Mouse (Mus musculus): ENCODE results near the gene Fbf1. TPM values are rescaled to one million over a fixed set of nuclear protein-coding genes. Genes with fewer than 3 reads are reported as not detected.
"Not testable (repeated sequence)": the region's sequence is repeated elsewhere in the genome, so short reads cannot be mapped to it uniquely, and the experiment has no call there.

Fbf1 gene
- polyA plus RNA-seq, 1 experiment from 2014 or later = 73.5 TPM

DNA sequence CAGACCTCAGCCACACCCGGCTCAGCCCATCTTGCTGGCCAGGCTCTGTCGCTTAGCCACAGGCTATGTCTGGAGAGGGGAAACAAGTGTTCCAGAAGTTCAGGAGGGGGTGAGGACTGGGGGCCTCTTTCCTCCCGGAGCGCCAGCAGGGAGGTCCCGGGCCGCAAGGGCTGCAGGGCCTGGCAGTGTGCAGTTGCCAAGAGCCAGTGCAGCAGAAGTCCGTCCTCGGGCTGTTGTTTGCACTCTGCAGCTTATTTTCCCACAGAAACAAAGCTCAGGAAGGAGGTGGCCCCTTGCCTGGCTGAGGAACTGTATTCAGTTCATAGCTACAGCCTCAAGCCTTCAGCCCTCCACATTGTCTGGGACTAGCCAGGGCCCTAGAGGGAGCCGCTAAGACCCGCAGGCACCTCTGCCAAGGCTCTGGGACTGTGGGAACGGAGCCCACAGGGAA, 66.0 kb downstream of the Fbf1 start:
- no peaks in the 10 kb centered on the region for H3K36me3 ChIP-seq
- H3K4me2 ChIP-seq (replicated peaks) = no peak overlapping the region
- peaks cover 28% of the 10 kb centered on the region for H3K4me1 ChIP-seq
- WGBS = 7% methylated on average over 11 of the region's 11 CpGs
- H3K9me3 ChIP-seq = no peaks in the 10 kb centered on the region
- no peak overlapping the region for H3K4me3 ChIP-seq
- peaks cover 16% of the 10 kb centered on the region for H3K27me3 ChIP-seq
- peak overlapping the region; percentile 80 for H3K27ac ChIP-seq (replicated peaks)
- ATAC-seq (replicated peaks) = peak; percentile 87
- H3K9ac ChIP-seq (replicated peaks) = no peak overlapping the region; the same call in 1 of the 2 replicates

DNA sequence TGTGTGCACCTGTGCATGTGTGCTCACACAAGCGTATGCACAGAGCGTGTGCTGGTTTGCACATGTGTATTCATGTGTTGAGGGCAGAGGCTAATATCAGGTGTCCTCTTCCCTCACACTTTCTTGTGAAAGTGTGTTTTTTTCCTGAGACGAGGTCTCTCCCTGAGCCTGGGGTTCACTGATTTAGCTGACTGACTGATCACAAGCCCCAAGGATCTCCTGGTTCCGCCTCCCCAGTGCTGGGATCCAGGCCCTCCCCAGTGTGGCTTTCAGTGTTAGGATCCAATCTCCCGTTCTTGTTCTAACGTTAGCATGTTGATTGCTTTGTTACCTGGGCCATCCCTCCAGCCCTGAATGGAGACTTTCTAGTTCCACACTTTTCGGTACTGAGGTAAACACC, 67.1 kb downstream of the Fbf1 start:
- no peak for ATAC-seq (replicated peaks)
- peaks cover 24% of the 10 kb centered on the region for H3K4me1 ChIP-seq
- WGBS = 83% methylated on average over 7 of the region's 7 CpGs
- no peaks in the 10 kb centered on the region for H3K36me3 ChIP-seq
- no peak overlapping the region for H3K4me2 ChIP-seq (replicated peaks)
- peak overlapping the region; percentile 80 for H3K27ac ChIP-seq (replicated peaks)
- H3K9ac ChIP-seq (replicated peaks) = no peak overlapping the region
- peaks cover 5% of the 10 kb centered on the region for H3K27me3 ChIP-seq
- no peak overlapping the region for H3K4me3 ChIP-seq
- H3K9me3 ChIP-seq = no peaks in the 10 kb centered on the region

DNA sequence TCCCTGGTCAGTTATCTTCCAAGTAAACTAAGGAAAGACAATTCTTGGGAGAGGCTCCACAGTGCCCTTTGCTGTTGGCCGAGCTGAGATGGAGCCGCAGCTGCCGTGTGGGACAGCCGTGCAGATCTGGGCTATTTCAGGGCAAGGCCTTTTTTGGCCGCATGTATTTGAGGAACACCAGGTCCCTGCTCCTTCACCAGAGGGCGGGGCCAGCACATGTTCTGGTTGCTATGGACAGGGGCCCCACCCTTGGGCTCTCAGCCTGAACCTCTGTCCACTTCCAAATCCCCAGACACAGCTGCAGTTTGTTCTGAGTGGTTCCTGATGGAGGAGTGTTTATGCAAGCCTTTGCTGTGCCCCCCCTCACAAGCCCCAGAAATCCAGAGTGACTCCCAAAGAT, 67.6 kb downstream of the Fbf1 start:
- H3K4me1 ChIP-seq = peaks cover 24% of the 10 kb centered on the region
- H3K27ac ChIP-seq (replicated peaks) = no peak overlapping the region
- no peaks in the 10 kb centered on the region for H3K36me3 ChIP-seq
- no peak overlapping the region for H3K9ac ChIP-seq (replicated peaks)
- H3K27me3 ChIP-seq = peaks cover under 1% of the 10 kb centered on the region; the same call in 1 of the 2 replicates
- no peak overlapping the region for H3K4me2 ChIP-seq (replicated peaks)
- H3K4me3 ChIP-seq = no peak overlapping the region
- WGBS = 85% methylated on average over 6 of the region's 6 CpGs
- no peaks in the 10 kb centered on the region for H3K9me3 ChIP-seq
- no peak for ATAC-seq (replicated peaks)

DNA sequence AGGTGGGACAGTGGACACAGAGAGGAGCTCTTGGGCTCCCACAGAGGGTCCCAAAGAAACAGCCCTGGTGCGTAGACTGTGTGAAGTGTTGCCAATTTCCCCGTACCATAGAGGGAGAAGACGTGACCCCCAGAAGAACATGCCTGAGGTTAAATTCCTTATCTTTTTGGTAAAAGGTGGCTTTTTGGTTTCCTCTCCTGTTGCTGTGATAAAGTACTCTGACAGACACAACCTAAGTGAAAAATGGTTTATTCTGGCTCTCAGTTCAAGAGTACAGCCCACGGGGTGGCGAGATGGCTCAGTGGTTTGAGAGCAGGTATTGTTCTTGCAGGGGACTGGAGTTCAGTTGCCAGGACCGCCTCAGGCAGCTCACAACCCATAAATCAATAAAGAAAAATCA, 68.5 kb downstream of the Fbf1 start:
- no peak overlapping the region for H3K4me2 ChIP-seq (replicated peaks)
- no peak for ATAC-seq (replicated peaks)
- H3K9me3 ChIP-seq = no peaks in the 10 kb centered on the region
- no peak overlapping the region for H3K4me3 ChIP-seq
- H3K4me1 ChIP-seq = peaks cover 22% of the 10 kb centered on the region
- no peaks in the 10 kb centered on the region for H3K27me3 ChIP-seq
- H3K9ac ChIP-seq (replicated peaks) = no peak overlapping the region
- H3K27ac ChIP-seq (replicated peaks) = no peak overlapping the region
- WGBS = 93% methylated on average over 6 of the region's 6 CpGs
- no peaks in the 10 kb centered on the region for H3K36me3 ChIP-seq

DNA sequence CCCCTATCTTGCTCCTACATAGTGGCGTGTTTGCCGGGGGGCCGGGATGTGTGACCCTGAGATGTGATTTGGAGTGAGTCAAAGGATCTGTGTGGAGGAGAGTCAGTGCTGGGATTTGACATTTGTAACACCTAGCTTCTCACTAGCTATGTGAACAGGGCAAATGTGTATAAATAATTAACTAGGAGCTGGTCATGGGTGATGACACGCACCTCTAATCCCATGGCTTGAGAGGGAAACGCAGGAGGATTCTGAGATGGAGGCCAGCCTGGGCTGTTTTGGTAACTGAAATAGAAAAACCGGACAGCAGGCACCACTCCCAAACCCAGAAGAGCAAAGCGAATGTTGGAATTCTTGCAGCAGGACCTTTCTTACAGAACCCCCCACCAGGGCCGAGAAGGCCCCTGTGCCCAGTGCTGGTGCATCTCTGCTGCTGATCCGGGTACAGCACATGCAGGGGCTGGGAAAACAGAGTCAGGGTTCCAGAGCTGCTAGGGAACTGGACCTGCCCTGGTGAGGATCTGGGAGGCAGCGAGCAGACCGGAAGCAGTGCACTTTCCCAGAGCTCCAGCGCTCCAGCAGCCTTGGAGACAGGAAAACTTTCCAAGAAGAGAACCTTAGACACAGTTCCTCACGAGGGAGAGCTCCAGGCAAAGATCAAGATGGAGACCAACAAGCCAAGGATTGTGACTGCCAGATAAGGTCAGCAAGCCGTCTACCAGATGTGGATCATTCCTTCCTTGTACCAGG, 69.1 kb downstream of the Fbf1 start:
- H3K4me1 ChIP-seq = peaks cover 17% of the 10 kb centered on the region
- no peaks in the 10 kb centered on the region for H3K9me3 ChIP-seq
- no peaks in the 10 kb centered on the region for H3K27me3 ChIP-seq
- H3K36me3 ChIP-seq = no peaks in the 10 kb centered on the region
- 83% methylated on average over 14 of the region's 14 CpGs for WGBS
- H3K4me2 ChIP-seq (replicated peaks) = no peak overlapping the region
- no peak overlapping the region for H3K4me3 ChIP-seq
- no peak overlapping the region for H3K27ac ChIP-seq (replicated peaks)
- no peak overlapping the region for H3K9ac ChIP-seq (replicated peaks)
- ATAC-seq (replicated peaks) = no peak

DNA sequence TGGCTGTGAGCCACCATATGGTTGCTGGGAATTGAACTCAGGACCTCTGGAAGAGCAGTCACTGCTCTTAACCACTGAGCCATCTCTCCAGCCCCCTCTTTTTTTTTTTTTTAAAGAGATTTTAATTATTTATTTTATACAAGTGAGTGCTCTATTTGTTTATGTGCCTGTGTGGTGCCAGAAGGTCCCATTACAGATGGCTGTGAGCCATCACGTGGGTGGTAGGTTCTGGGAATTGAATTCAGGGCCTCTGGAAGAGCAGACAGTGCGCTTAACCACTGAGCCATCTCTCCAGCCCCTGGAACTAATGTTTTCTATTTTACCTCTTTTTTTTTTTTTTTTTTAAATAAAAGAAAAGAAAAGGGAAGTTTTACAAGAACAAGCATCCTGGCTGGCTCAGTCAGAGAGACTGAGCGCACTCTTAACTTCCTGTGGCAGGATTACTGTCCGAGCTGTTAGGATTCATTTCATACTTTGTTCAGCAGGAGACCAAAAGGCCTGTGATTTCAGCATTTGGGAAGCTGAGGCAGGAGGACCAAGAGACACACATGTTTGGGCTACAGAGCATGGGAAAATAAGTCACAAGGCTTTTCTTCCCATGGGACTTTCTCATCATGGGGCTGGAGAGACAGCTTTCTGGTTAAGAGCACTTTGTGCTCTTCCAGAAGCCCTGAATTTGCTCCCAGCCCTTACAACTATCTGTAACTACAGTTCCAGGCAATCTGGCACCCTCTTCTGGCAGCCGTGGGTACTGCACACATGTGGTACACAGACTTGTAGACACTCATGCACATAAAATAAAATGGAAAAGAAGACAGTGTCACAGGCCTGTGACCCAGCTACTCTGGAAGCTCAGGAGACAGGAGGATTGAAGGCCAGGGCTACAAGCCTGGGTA, 71.5 kb downstream of the Fbf1 start:
- 92% methylated on average over 5 of the region's 5 CpGs for WGBS
- no peaks in the 10 kb centered on the region for H3K9me3 ChIP-seq
- H3K4me3 ChIP-seq = no peak overlapping the region
- H3K27me3 ChIP-seq = no peaks in the 10 kb centered on the region
- H3K36me3 ChIP-seq = no peaks in the 10 kb centered on the region
- no peak overlapping the region for H3K9ac ChIP-seq (replicated peaks)
- H3K4me2 ChIP-seq (replicated peaks) = no peak overlapping the region
- 0 out of 2 replicates have a peak, but pooled peaks cover 1% of the 10 kb centered on the region for H3K4me1 ChIP-seq
- H3K27ac ChIP-seq (replicated peaks) = no peak overlapping the region
- ATAC-seq (replicated peaks) = no peak

DNA sequence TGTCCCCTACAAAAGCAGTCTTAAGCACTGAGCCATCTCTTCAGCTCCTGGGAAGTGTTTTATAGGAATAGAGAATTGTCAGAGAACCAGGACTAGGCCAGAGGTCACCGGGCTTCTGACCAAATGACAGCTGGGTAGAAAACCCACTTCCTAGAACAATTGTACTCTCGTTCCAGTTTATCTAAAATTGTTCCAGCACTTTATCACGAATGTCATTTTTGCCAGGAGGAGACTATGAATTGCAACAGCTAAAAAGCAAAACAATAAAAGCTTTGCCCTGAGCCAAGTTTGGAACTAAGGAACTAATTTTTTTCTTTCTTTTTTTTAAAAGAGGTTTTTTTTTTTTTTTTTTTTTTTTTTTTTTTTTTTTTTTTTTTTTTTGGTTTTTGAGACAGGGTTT, 72.4 kb downstream of the Fbf1 start:
- ATAC-seq (replicated peaks) = no peak

DNA sequence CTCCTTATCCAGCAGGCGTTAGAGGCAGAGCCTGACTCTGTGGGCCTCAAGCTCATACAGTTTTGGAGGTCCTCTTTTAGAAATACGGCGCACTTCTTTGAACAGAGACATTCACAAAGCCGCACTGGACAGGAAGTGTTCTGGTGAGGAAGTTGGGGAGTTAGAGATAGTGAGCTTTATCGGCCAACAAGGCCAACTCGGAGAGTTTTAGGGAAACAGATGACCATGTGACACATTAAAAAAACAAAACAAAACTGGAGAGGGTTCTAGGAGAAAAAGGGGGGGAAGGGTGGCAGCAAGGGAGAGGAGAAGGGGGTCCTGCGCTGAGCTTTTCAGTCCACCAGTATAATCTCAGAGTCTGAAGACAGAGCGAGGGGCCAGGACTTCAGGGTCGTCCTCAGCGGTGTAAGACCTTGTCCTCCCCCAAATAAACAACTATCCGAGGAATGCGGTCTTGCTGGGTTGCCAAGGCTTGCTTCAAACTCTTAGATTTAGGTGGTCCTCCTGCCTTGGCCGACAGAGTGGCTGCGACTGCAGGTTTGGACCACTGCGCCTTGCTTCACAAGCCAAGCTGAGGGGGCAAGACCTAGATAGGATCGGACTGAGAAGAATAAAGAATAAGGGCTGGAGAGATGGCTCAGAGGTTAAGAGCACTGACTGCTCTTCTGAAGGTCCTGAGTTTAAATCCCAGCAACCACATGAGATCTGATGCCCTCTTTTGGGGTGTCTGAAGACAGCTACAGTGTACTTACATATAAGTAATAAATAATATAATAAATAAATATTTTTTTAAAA, 74.0 kb downstream of the Fbf1 start:
- Histone ChIP-seq H3K27me3 (no peaks in the 10 kb centered on the region), H3K27ac (replicated peaks) (no peak overlapping the region), H3K4me3 (no peak overlapping the region), H3K4me1 (no peaks in the 10 kb centered on the region), H3K9me3 (no peaks in the 10 kb centered on the region), H3K4me2 (replicated peaks) (no peak overlapping the region), H3K36me3 (no peaks in the 10 kb centered on the region), H3K9ac (replicated peaks) (no peak overlapping the region)
- no peak for ATAC-seq (replicated peaks)
- 73% methylated on average over 16 of the region's 16 CpGs for WGBS

More for the DNA sequence above, 72.4 kb downstream of the Fbf1 start:
- H3K36me3 ChIP-seq = no peaks in the 10 kb centered on the region
- H3K4me2 ChIP-seq (replicated peaks) = no peak overlapping the region
- H3K4me3 ChIP-seq = no peak overlapping the region
- H3K9ac ChIP-seq (replicated peaks) = no peak overlapping the region
- WGBS = 87% methylated on average over 3 of the region's 3 CpGs
- no peaks in the 10 kb centered on the region for H3K4me1 ChIP-seq
- H3K9me3 ChIP-seq = no peaks in the 10 kb centered on the region
- H3K27me3 ChIP-seq = no peaks in the 10 kb centered on the region
- H3K27ac ChIP-seq (replicated peaks) = no peak overlapping the region

DNA sequence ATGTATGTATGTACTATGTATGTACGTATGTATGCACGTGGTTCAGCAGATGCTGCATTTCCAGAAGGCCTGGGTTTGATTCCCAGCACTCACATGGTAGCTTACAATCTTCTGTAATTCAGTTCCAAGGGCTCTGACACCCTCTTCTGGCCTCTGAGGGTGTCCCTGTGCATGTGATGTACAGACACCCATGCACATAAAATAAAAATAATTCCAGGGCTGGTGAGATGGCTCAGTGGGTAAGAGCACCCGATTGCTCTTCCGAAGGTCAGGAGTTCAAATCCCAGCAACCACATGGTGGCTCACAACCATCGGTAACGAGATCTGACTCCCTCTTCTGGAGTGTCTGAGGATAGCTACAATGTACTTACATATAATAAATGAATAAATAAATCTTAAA, 75.0 kb downstream of the Fbf1 start:
- not testable (repeated sequence) for H3K9ac ChIP-seq (replicated peaks); H3K4me1 ChIP-seq; H3K4me3 ChIP-seq; ATAC-seq (replicated peaks); H3K36me3 ChIP-seq; H3K9me3 ChIP-seq; H3K27ac ChIP-seq (replicated peaks); H3K4me2 ChIP-seq (replicated peaks); H3K27me3 ChIP-seq
- WGBS = 93% methylated on average over 6 of the region's 6 CpGs

All from forebrain, embryonic 15.5 days (tissue).